Mouse (Mus musculus) forebrain, embryonic 11.5 days (tissue): ENCODE data around the gene Creb3l1. TPM values are rescaled to one million over a fixed set of nuclear protein-coding genes. Genes with fewer than 3 reads are reported as not detected.
A peak's percentile ranks its signal among the peaks of the same experiment; 100 is the strongest.

Experiments
- ATAC-seq: fragments of 200-750 bp; cut with Nextera tagmentation; replicated peaks from 2 replicates; pipeline ENCODE4 v1.8.0; 2017; ENCODE audit warnings: moderate TSS enrichment; ENCODE audit not compliant: low FRiP score
- DNase-seq: peaks from one replicate; pipeline ENCODE4 v3.0.0-alpha.2; 2017; ENCODE audit warnings: low spot score
- H3K27ac ChIP-seq: fragments of 300-500 bp; sonication (generic); 2 replicates; pipeline ENCODE4 v1.5.1; 2014; ENCODE audit warnings: low read depth, low read length
- H3K27me3 ChIP-seq: fragments of 300-500 bp; sonication (generic); 2 replicates; pipeline ENCODE4 v1.6.1; 2014; ENCODE audit warnings: mild to moderate bottlenecking, low read length, mixed read lengths; ENCODE audit not compliant: control insufficient read depth, insufficient read depth
- H3K36me3 ChIP-seq: fragments of 300-500 bp; sonication (generic); 2 replicates; pipeline ENCODE4 v1.6.1; 2014; ENCODE audit warnings: mild to moderate bottlenecking, low read length, moderate library complexity, mixed read lengths; ENCODE audit not compliant: control insufficient read depth, insufficient read depth
- H3K4me1 ChIP-seq: fragments of 300-500 bp; sonication (generic); replicated peaks from 2 replicates; pipeline ENCODE4 v1.6.1; 2014; ENCODE audit warnings: low read length, mixed read lengths; ENCODE audit not compliant: control insufficient read depth, insufficient read depth
- H3K4me2 ChIP-seq: fragments of 300-500 bp; sonication (generic); 2 replicates; pipeline ENCODE4 v1.6.1; 2014; ENCODE audit warnings: low read depth, mild to moderate bottlenecking, low read length, moderate library complexity, mixed read lengths; ENCODE audit not compliant: severe bottlenecking
- H3K4me3 ChIP-seq: fragments of 300-500 bp; sonication (generic); 2 replicates; pipeline ENCODE4 v1.5.1; 2014; ENCODE audit warnings: low read depth, low read length
- H3K9ac ChIP-seq: fragments of 300-500 bp; sonication (generic); 2 replicates; pipeline ENCODE4 v1.6.1; 2014; ENCODE audit warnings: low read length
- H3K9me3 ChIP-seq: fragments of 300-500 bp; sonication (generic); 2 replicates; pipeline ENCODE4 v1.6.1; 2016; ENCODE audit warnings: low read length, mixed read lengths; ENCODE audit not compliant: control insufficient read depth
- WGBS: fragments of 180-500 bp; shearing (Covaris S2); extraction: QIAGEN DNeasy Blood & Tissue Kit; methylation state at CpG from one replicate; pipeline ENCODE4 v1.1.7; 2014; 5-methylcytosine and 5-hydroxymethylcytosine counted together
- polyA plus RNA-seq: library from polyadenylated mRNA; unstranded; fragments of >200 nt; fragmentation: Nextera tagmentation; extraction: Ambion mirVana; gene quantifications from 2 replicates; pipeline ENCODE4 v1.2.1, GENCODE M21; 2014

The Creb3l1 gene
- polyA plus RNA-seq, 1 experiment from 2014 or later, result 1.7 TPM

- WGBS, result 55% methylated on average over 5 of the region's 5 CpGs
- Histone ChIP-seq H3K4me2 (no peak overlapping the region), H3K36me3 (no peaks in the 10 kb centered on the region), H3K27me3 (peaks cover 14% of the 10 kb centered on the region), H3K9ac (no peak overlapping the region), H3K27ac (no peak overlapping the region), H3K4me3 (no peak overlapping the region), H3K4me1 (peaks cover 17% of the 10 kb centered on the region), H3K9me3 (no peaks in the 10 kb centered on the region)
- no peak for ATAC-seq
- no peak for DNase-seq
Measured at GRCm38 (mm10) chr2:91980830-91981229, 43.5 kb downstream of the Creb3l1 start.

DNA sequence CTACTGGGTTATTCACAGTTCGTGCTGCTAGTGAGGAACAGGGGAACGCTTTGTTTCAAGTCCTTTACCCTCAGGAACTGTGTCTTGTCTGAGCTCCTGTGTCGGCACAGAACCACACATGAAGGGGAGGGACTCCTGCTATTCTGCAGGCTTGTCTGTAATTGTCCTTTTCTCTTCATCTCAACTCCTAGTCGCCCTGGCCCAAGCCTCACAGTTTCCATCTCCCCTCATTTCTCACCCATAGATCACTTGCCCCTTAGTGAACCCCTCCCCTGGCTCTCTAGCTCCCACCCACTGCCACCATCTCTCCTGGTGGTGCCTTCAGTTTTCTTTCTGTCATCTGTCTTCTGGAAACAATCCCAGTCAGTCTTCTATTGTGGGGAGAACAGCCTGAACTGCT lies 44.1 kb downstream of the Creb3l1 start:
- Histone ChIP-seq H3K27me3 (peaks cover 19% of the 10 kb centered on the region), H3K27ac (no peak overlapping the region), H3K9ac (no peak overlapping the region), H3K36me3 (no peaks in the 10 kb centered on the region), H3K4me3 (no peak overlapping the region), H3K4me2 (no peak overlapping the region), H3K9me3 (no peaks in the 10 kb centered on the region), H3K4me1 (peaks cover 15% of the 10 kb centered on the region)
- WGBS, result 22% methylated on average over 4 of the region's 4 CpGs
- DNase-seq (no peak), ATAC-seq (no peak)

DNA sequence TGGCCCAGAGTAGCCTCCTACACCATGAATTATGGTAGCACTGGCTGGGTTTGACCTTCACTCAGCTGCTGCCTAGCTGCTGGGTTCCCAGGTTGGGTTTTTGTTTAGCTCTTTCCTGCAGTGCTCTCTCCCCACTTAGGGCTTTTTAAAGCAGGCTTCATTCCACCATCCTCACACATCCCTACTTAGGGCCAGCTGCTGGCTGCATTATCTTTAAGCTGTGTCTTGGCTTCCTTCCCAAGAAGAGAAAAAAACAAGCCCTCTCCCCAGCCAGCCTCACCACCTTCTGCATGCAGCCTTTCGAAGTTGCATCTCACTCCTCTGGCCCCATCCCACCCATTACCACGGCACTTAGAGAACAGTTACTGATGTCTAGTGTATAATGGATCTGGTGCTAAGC lies 45.8 kb downstream of the Creb3l1 start:
- no peak overlapping the region for H3K27ac ChIP-seq
- DNase-seq, result no peak
- ATAC-seq, result no peak
- no peak overlapping the region for H3K9ac ChIP-seq
- peaks cover 30% of the 10 kb centered on the region for H3K27me3 ChIP-seq
- peaks cover 8% of the 10 kb centered on the region; the same call in 1 of the 2 replicates for H3K4me1 ChIP-seq
- no peak overlapping the region for H3K4me3 ChIP-seq
- no peaks in the 10 kb centered on the region for H3K36me3 ChIP-seq
- 30% methylated on average over 2 of the region's 2 CpGs for WGBS
- H3K9me3 ChIP-seq, result no peaks in the 10 kb centered on the region
- no peak overlapping the region for H3K4me2 ChIP-seq

DNA sequence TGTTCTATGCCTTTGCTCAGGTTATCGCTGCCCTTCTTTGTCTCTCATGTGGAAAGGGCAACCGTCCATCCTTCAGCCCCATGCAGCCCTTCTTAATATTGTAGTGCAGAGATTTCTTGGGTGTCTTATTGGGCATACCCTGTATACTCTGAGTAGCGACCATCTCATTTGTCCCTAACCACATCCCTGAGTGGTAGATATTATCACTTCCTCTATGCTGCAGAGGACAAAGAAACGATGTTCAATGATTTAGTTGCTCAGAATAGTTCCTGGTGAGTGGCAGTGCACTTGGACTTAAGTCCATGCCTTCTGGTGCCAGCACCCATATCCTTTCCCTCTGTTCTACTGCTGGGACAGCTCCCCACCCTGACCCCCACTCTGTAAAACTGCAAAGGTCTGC lies 46.3 kb downstream of the Creb3l1 start:
- ATAC-seq, result no peak
- no peak overlapping the region for H3K4me2 ChIP-seq
- no peak overlapping the region for H3K27ac ChIP-seq
- WGBS, result 80% methylated on average over 4 of the region's 4 CpGs
- no peak for DNase-seq
- no peaks in the 10 kb centered on the region for H3K9me3 ChIP-seq
- no peak overlapping the region for H3K4me3 ChIP-seq
- H3K4me1 ChIP-seq, result peaks cover 8% of the 10 kb centered on the region; the same call in 1 of the 2 replicates
- no peaks in the 10 kb centered on the region for H3K36me3 ChIP-seq
- peaks cover 30% of the 10 kb centered on the region for H3K27me3 ChIP-seq
- H3K9ac ChIP-seq, result no peak overlapping the region

GRCm38 (mm10) chr2:91975581-91976541 lies 48.4 kb downstream of the Creb3l1 start, which contains the start of gene Dgkz:
Gene Dgkz, minus strand, starts transcription at chr2:91975864.
- Histone ChIP-seq H3K4me3 (peak within 1 kb of the TSS; percentile 35), H3K27me3 (peaks cover 31% of the 10 kb centered on the region), H3K9me3 (no peaks in the 10 kb centered on the region), H3K4me2 (peak within 1 kb of the TSS; percentile 64), H3K9ac (peak within 1 kb of the TSS; percentile 49), H3K36me3 (no peaks in the 10 kb centered on the region), H3K4me1 (peaks cover 14% of the 10 kb centered on the region), H3K27ac (no peak within 1 kb of the TSS)
- DNase-seq (peak; percentile 63), ATAC-seq (peak; percentile 55)
- 1% methylated on average over 78 of the region's 79 CpGs for WGBS

DNA sequence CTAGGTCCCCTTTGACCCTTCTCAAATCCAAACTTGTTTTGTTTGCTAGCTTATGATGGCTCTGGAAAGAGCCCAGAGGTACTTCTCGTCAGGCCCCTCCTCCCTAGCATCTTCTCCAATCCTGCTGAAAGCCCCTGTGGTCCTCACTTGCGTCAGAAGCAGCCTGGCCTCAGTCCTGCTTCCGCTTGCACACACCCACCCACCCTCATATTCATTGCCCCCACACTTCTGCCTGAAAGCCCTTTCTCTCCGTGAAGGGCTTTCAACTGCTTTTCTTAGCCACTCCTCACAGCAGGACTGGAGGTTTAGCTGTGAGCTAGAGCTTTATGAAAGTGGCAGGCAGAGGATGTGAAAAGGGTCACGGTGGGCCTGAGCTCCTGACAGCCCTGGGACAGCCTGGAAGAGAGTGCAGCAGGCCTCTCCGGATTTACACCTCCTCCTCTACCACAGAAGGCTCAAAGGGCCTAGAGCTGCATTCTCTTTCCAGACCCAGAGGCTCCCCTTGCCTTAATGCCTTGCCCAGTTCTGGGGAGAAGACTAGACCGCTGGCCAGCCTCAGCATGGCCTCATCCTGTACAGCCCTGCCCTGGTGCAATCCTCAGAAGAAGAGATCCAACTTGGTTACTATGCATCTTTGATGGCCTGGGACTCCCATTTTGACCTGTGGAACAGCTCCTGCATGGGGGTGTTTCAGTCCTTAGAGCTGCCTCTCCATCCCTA lies 50.7 kb downstream of the Creb3l1 start:
- Histone ChIP-seq H3K27ac (no peak overlapping the region), H3K4me2 (no peak overlapping the region), H3K27me3 (peaks cover 31% of the 10 kb centered on the region), H3K4me1 (peaks cover 11% of the 10 kb centered on the region), H3K9ac (no peak overlapping the region), H3K36me3 (no peaks in the 10 kb centered on the region), H3K4me3 (no peak overlapping the region), H3K9me3 (no peaks in the 10 kb centered on the region)
- ATAC-seq (no peak), DNase-seq (no peak)
- 19% methylated on average over 7 of the region's 7 CpGs for WGBS

DNA sequence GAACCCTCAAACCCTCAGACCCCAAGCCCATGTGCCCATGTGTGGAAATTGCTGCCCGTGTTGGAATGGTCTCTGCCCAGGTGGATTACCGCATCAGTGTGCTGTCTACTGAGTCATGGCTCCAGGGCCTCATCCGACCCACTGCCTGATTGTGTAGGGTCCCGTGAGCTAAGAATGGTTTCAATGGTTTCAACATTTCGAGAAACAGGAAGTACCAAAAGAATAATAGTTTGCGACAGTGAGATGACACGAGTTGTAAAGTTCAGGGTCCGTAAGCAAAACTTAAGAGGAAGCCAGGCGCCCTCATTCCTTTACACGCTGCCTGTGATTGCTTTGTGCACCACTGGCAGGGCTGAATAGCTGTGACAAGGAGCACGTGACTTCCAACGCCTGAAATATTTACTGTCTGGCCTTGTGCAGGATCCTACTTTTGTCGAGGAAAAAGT lies 52.2 kb downstream of the Creb3l1 start:
- no peak overlapping the region for H3K4me3 ChIP-seq
- no peak overlapping the region for H3K27ac ChIP-seq
- no peak for DNase-seq
- 46% methylated on average over 13 of the region's 13 CpGs for WGBS
- H3K36me3 ChIP-seq, result no peaks in the 10 kb centered on the region
- no peak overlapping the region for H3K4me2 ChIP-seq
- H3K4me1 ChIP-seq, result peaks cover 11% of the 10 kb centered on the region
- ATAC-seq, result 0 out of 2 replicates have a peak, but pooled peaks have one; percentile 2
- H3K27me3 ChIP-seq, result peaks cover 26% of the 10 kb centered on the region
- no peaks in the 10 kb centered on the region for H3K9me3 ChIP-seq
- H3K9ac ChIP-seq, result no peak overlapping the region

GRCm38 (mm10) chr2:91971231-91972097 lies 52.8 kb downstream of the Creb3l1 start:
- peak overlapping the region; percentile 24; the same call in 1 of the 2 replicates for H3K4me2 ChIP-seq
- WGBS, result 20% methylated on average over 21 of the region's 21 CpGs
- peak overlapping the region; percentile 20; the same call in 1 of the 2 replicates for H3K9ac ChIP-seq
- no peak for DNase-seq
- H3K27me3 ChIP-seq, result peaks cover 24% of the 10 kb centered on the region
- no peaks in the 10 kb centered on the region for H3K9me3 ChIP-seq
- 0 out of 2 replicates have a peak, but pooled peaks have one; percentile 22 for ATAC-seq
- H3K27ac ChIP-seq, result no peak overlapping the region
- H3K4me3 ChIP-seq, result no peak overlapping the region
- peaks cover 11% of the 10 kb centered on the region for H3K4me1 ChIP-seq
- no peaks in the 10 kb centered on the region for H3K36me3 ChIP-seq
